Mouse (Mus musculus): ENCODE results near the gene Arfgef2. TPM values are rescaled to one million over a fixed set of nuclear protein-coding genes. Genes with fewer than 3 reads are reported as not detected.
A peak's percentile ranks its signal among the peaks of the same experiment; 100 is the strongest.

The Arfgef2 gene
- polyA plus RNA-seq, 1 experiment: 27.9 TPM

GRCm38 (mm10) chr2:166776272-166776671 lies 29.1 kb upstream of the Arfgef2 start:
- no peak overlapping the region for H3K27ac ChIP-seq (ENCODE audit: insufficient read depth, low read length)
- H3K4me3 ChIP-seq (replicated peaks; ENCODE audit: insufficient read depth, low read depth, low read length): no peak overlapping the region
- DNase-seq: no peak
- 25% methylated on average over 1 of the region's 2 CpGs for WGBS
- H3K27me3 ChIP-seq (ENCODE audit: control insufficient read depth, insufficient read depth, low read length): no peaks in the 10 kb centered on the region
- no peaks in the 10 kb centered on the region for H3K4me1 ChIP-seq (ENCODE audit: control insufficient read depth, insufficient read depth, low read length)
- no peak for TF ChIP-seq CTCF (IDR thresholded peaks at IDR 0.05; ENCODE audit: borderline replicate concordance, insufficient read depth, low read depth, low read length)
- no peak for TF ChIP-seq POLR2A (IDR thresholded peaks at IDR 0.05; ENCODE audit: borderline replicate concordance, insufficient read depth, low read length)

- TF ChIP-seq CTCF (IDR thresholded peaks at IDR 0.05; ENCODE audit: borderline replicate concordance, insufficient read depth, low read depth, low read length) (no peak), POLR2A (IDR thresholded peaks at IDR 0.05; ENCODE audit: borderline replicate concordance, insufficient read depth, low read length) (no peak)
- Histone ChIP-seq H3K27ac (ENCODE audit: insufficient read depth, low read length) (no peak overlapping the region), H3K27me3 (ENCODE audit: control insufficient read depth, insufficient read depth, low read length) (no peaks in the 10 kb centered on the region), H3K4me1 (ENCODE audit: control insufficient read depth, insufficient read depth, low read length) (no peaks in the 10 kb centered on the region), H3K4me3 (replicated peaks; ENCODE audit: insufficient read depth, low read depth, low read length) (no peak overlapping the region)
- no peak for DNase-seq
- WGBS: 77% methylated on average over 8 of the region's 8 CpGs
These were observed 25.4 kb upstream of the Arfgef2 start for GRCm38 (mm10) chr2:166779956-166780355.

- no peaks in the 10 kb centered on the region for H3K27me3 ChIP-seq (ENCODE audit: control insufficient read depth, insufficient read depth, low read length)
- TF ChIP-seq CTCF (IDR thresholded peaks at IDR 0.05; ENCODE audit: borderline replicate concordance, insufficient read depth, low read depth, low read length) (peak; percentile 93), POLR2A (IDR thresholded peaks at IDR 0.05; ENCODE audit: borderline replicate concordance, insufficient read depth, low read length) (no peak)
- whole genome bisulfite sequencing: 12% methylated on average over 9 of the region's 9 CpGs
- H3K4me1 ChIP-seq (ENCODE audit: control insufficient read depth, insufficient read depth, low read length): peaks cover 5% of the 10 kb centered on the region; the same call in 1 of the 2 replicates
- H3K4me3 ChIP-seq (replicated peaks; ENCODE audit: insufficient read depth, low read depth, low read length): no peak overlapping the region
- H3K27ac ChIP-seq (ENCODE audit: insufficient read depth, low read length): no peak overlapping the region
- peak; percentile 57 to 80 for DNase-seq
These were observed 24.3 kb upstream of the Arfgef2 start for GRCm38 (mm10) chr2:166780980-166781578.

- no peak overlapping the region for H3K27ac ChIP-seq (ENCODE audit: insufficient read depth, low read length)
- no peaks in the 10 kb centered on the region for H3K27me3 ChIP-seq (ENCODE audit: control insufficient read depth, insufficient read depth, low read length)
- H3K4me3 ChIP-seq (replicated peaks; ENCODE audit: insufficient read depth, low read depth, low read length): no peak overlapping the region
- peaks cover 5% of the 10 kb centered on the region; the same call in 1 of the 2 replicates for H3K4me1 ChIP-seq (ENCODE audit: control insufficient read depth, insufficient read depth, low read length)
- TF ChIP-seq CTCF (IDR thresholded peaks at IDR 0.05; ENCODE audit: borderline replicate concordance, insufficient read depth, low read depth, low read length) (peak; percentile 19; the same call in 1 of the 2 replicates), POLR2A (IDR thresholded peaks at IDR 0.05; ENCODE audit: borderline replicate concordance, insufficient read depth, low read length) (no peak)
- 80% methylated on average over 6 of the region's 6 CpGs for WGBS
- no peak for DNase-seq
These were observed 21.0 kb upstream of the Arfgef2 start for GRCm38 (mm10) chr2:166784376-166784775.

- H3K4me1 ChIP-seq (ENCODE audit: control insufficient read depth, insufficient read depth, low read length): peaks cover 5% of the 10 kb centered on the region; the same call in 1 of the 2 replicates
- H3K27me3 ChIP-seq (ENCODE audit: control insufficient read depth, insufficient read depth, low read length): no peaks in the 10 kb centered on the region
- under 1% methylated on average over 35 of the region's 35 CpGs for WGBS
- TF ChIP-seq POLR2A (IDR thresholded peaks at IDR 0.05; ENCODE audit: borderline replicate concordance, insufficient read depth, low read length) (peak; percentile 75; the same call in 1 of the 2 replicates), CTCF (IDR thresholded peaks at IDR 0.05; ENCODE audit: borderline replicate concordance, insufficient read depth, low read depth, low read length) (no peak)
- peak; percentile 91 to 93 for DNase-seq
- peak overlapping the region; percentile 57; the same call in 1 of the 2 replicates for H3K27ac ChIP-seq (ENCODE audit: insufficient read depth, low read length)
- H3K4me3 ChIP-seq (replicated peaks; ENCODE audit: insufficient read depth, low read depth, low read length): peak overlapping the region; percentile 98
These were observed 18.9 kb upstream of the Arfgef2 start for GRCm38 (mm10) chr2:166786353-166787004.

GRCm38 (mm10) chr2:166791738-166792137 lies 13.7 kb upstream of the Arfgef2 start:
- H3K4me1 ChIP-seq (ENCODE audit: control insufficient read depth, insufficient read depth, low read length): no peaks in the 10 kb centered on the region
- no peak overlapping the region for H3K4me3 ChIP-seq (replicated peaks; ENCODE audit: insufficient read depth, low read depth, low read length)
- DNase-seq: no peak
- WGBS: 79% methylated on average over 5 of the region's 5 CpGs
- TF ChIP-seq CTCF (IDR thresholded peaks at IDR 0.05; ENCODE audit: borderline replicate concordance, insufficient read depth, low read depth, low read length) (0 out of 2 replicates have a peak, but pooled peaks have one; percentile 9), POLR2A (IDR thresholded peaks at IDR 0.05; ENCODE audit: borderline replicate concordance, insufficient read depth, low read length) (no peak)
- H3K27ac ChIP-seq (ENCODE audit: insufficient read depth, low read length): no peak overlapping the region
- no peaks in the 10 kb centered on the region for H3K27me3 ChIP-seq (ENCODE audit: control insufficient read depth, insufficient read depth, low read length)

GRCm38 (mm10) chr2:166792355-166792754 lies 13.0 kb upstream of the Arfgef2 start, which contains the start of gene Trp53rkb:
Gene Trp53rkb (plus strand): TSS chr2:166792531.
- Histone ChIP-seq H3K27me3 (ENCODE audit: control insufficient read depth, insufficient read depth, low read length) (no peaks in the 10 kb centered on the region), H3K27ac (ENCODE audit: insufficient read depth, low read length) (peak within 1 kb of the TSS; percentile 2; the same call in 1 of the 2 replicates), H3K4me1 (ENCODE audit: control insufficient read depth, insufficient read depth, low read length) (no peaks in the 10 kb centered on the region), H3K4me3 (replicated peaks; ENCODE audit: insufficient read depth, low read depth, low read length) (peak within 1 kb of the TSS; percentile 43)
- no peak for TF ChIP-seq CTCF (IDR thresholded peaks at IDR 0.05; ENCODE audit: borderline replicate concordance, insufficient read depth, low read depth, low read length)
- no peak for TF ChIP-seq POLR2A (IDR thresholded peaks at IDR 0.05; ENCODE audit: borderline replicate concordance, insufficient read depth, low read length)
- 16% methylated on average over 5 of the region's 5 CpGs for WGBS
- DNase-seq: no peak
